Mouse (Mus musculus) embryonic facial prominence, embryonic 15.5 days (tissue): ENCODE results near the gene Srsf4. TPM values are rescaled to one million over a fixed set of nuclear protein-coding genes. Genes with fewer than 3 reads are reported as not detected.
A peak's percentile ranks its signal among the peaks of the same experiment; 100 is the strongest.

Experiments used
- ATAC-seq: fragments of 200-750 bp; cut with Nextera tagmentation; 2 replicates; pipeline ENCODE4 v1.8.0; 2017; ENCODE audit warnings: low read depth, moderate TSS enrichment; ENCODE audit not compliant: insufficient number of reproducible peaks, low FRiP score, low TSS enrichment
- H3K27ac ChIP-seq: fragments of 300-500 bp; sonication (generic); replicated peaks from 2 replicates; pipeline ENCODE4 v1.5.1; 2015; ENCODE audit warnings: mild to moderate bottlenecking, inconsistent platforms
- H3K27me3 ChIP-seq: fragments of 300-500 bp; sonication (generic); 2 replicates; pipeline ENCODE4 v1.6.1; 2015; ENCODE audit warnings: inconsistent platforms
- H3K36me3 ChIP-seq: fragments of 300-500 bp; sonication (generic); 2 replicates; pipeline ENCODE4 v1.6.1; 2015; ENCODE audit warnings: mild to moderate bottlenecking, inconsistent platforms
- H3K4me1 ChIP-seq: fragments of 300-500 bp; sonication (generic); 2 replicates; pipeline ENCODE4 v1.6.1; 2015; ENCODE audit warnings: inconsistent platforms
- H3K4me2 ChIP-seq: fragments of 300-500 bp; sonication (generic); replicated peaks from 2 replicates; pipeline ENCODE4 v1.6.1; 2015; ENCODE audit warnings: mild to moderate bottlenecking, inconsistent platforms
- H3K4me3 ChIP-seq: fragments of 300-500 bp; sonication (generic); replicated peaks from 2 replicates; pipeline ENCODE4 v1.5.1; 2015; ENCODE audit warnings: mild to moderate bottlenecking, inconsistent platforms
- H3K9ac ChIP-seq: fragments of 300-500 bp; sonication (generic); 2 replicates; pipeline ENCODE4 v1.6.1; 2015; ENCODE audit warnings: inconsistent platforms
- H3K9me3 ChIP-seq: fragments of 300-500 bp; sonication (generic); replicated peaks from 2 replicates; pipeline ENCODE4 v1.6.1; 2016; ENCODE audit warnings: inconsistent platforms
- WGBS: fragments of 180-500 bp; shearing (Covaris S2); methylation state at CpG from one replicate; pipeline ENCODE4 v1.1.7; 2015; 5-methylcytosine and 5-hydroxymethylcytosine counted together
- polyA plus RNA-seq: library from polyadenylated mRNA; unstranded; fragments of >200 nt; fragmentation: Nextera tagmentation; extraction: Ambion mirVana; gene quantifications from 2 replicates; pipeline ENCODE4 v1.2.1, GENCODE M21; 2015

The Srsf4 gene
- polyA plus RNA-seq, 1 experiment from 2014 or later, result 101 TPM

DNA sequence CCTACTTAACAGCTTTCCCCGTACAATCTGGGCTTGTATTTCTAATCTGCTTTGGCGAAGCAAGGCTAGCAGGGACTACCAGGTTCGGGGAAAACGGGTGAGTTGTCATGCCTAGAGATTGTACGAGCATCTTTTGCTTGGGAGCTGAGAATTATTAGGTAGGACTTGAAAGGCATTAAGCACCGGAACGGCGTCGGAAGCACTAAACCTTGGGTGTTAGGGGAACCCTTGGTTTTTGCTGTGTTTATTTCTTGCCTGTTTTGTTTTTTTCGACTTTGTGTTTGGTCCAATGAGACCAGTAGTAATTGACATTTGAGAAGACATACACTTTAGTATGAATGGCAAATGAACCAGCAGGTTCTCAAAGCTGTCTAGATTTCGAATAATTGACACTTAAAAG is 1.1 kb downstream of the Srsf4 start:
- Histone ChIP-seq H3K4me1 (peaks cover 41% of the 10 kb centered on the region), H3K4me3 (peak overlapping the region; percentile 99), H3K4me2 (peak overlapping the region; percentile 75), H3K27me3 (no peaks in the 10 kb centered on the region), H3K9ac (peak overlapping the region; percentile 100), H3K27ac (peak overlapping the region; percentile 100), H3K36me3 (no peaks in the 10 kb centered on the region), H3K9me3 (no peaks in the 10 kb centered on the region)
- ATAC-seq, result no peak
- WGBS, result 2% methylated on average over 11 of the region's 11 CpGs

DNA sequence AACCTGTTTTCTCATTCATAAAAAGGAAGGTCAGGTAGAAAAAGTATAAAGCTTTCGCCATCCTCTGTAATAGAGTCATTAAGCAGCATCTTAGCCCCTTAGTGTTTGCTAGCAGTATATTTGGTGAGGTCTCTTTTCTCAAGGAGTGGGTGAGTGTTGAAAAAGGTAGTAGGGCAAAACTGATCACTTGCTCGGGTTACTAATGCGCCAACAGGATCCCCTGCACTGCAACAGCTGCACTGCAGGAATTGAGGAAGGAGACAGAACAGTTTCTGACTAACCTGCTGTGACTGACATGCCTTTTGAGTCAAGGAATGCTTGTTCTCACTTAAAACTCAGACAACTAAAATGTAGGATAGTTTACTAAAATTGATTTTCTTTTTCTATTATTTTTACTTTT is 1.8 kb downstream of the Srsf4 start:
- ATAC-seq, result no peak
- Histone ChIP-seq H3K27me3 (no peaks in the 10 kb centered on the region), H3K4me1 (peaks cover 48% of the 10 kb centered on the region), H3K4me2 (peak overlapping the region; percentile 75), H3K9ac (no peak overlapping the region), H3K4me3 (peak overlapping the region; percentile 99), H3K9me3 (no peaks in the 10 kb centered on the region), H3K36me3 (no peaks in the 10 kb centered on the region), H3K27ac (no peak overlapping the region)
- 23% methylated on average over 3 of the region's 3 CpGs for WGBS

DNA sequence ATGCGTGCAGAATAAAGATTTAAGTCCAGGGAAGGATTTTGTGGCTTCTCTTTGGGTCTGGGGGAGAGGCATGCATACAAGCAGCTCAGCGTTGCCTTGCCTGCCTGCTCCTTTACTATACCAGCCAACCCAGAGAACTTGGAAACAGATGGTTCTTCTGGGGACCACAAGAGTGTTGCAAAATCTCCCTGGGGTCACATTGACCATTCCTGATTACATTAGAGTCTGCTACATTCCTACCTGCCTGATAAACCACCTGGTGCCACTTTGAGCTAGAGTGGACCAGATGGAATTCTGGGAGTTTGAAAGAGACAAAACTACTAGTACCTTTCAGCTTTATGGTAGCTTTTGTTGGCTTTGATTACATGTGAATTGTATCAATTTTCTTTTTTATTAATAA is 3.4 kb downstream of the Srsf4 start:
- Histone ChIP-seq H3K27me3 (no peaks in the 10 kb centered on the region), H3K27ac (no peak overlapping the region), H3K36me3 (no peaks in the 10 kb centered on the region), H3K9ac (no peak overlapping the region), H3K4me3 (no peak overlapping the region), H3K4me2 (no peak overlapping the region), H3K4me1 (peaks cover 58% of the 10 kb centered on the region), H3K9me3 (no peaks in the 10 kb centered on the region)
- 56% methylated on average over 2 of the region's 2 CpGs for WGBS
- ATAC-seq, result no peak

DNA sequence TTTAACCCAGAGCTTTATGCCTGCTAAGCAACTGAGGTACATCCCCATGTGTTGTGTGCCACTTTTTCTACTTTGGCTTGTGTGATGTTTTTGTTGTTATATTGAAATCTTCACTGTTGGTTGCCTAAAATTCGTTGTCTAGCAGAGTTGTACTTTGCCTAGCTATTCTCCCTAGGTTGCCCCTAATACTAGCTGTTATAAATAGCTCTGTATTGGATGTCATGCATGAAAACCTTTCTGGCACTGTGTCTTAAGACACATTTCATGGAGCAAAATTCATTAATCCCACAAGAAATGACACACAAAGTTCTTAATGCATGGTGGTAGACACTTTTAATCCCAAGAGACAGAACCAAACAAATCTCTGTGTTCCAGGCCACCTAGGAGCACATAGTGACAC is 6.3 kb downstream of the Srsf4 start:
- ATAC-seq, result no peak
- H3K4me2 ChIP-seq, result no peak overlapping the region
- peaks cover 58% of the 10 kb centered on the region for H3K4me1 ChIP-seq
- no peak overlapping the region for H3K4me3 ChIP-seq
- H3K9ac ChIP-seq, result no peak overlapping the region
- no peaks in the 10 kb centered on the region for H3K27me3 ChIP-seq
- no peaks in the 10 kb centered on the region for H3K9me3 ChIP-seq
- 49% methylated on average over 1 of the region's 1 CpGs for WGBS
- 0 out of 2 replicates have a peak overlapping the region, but pooled peaks have one; percentile 1 for H3K27ac ChIP-seq
- H3K36me3 ChIP-seq, result peaks cover 4% of the 10 kb centered on the region; the same call in 1 of the 2 replicates

DNA sequence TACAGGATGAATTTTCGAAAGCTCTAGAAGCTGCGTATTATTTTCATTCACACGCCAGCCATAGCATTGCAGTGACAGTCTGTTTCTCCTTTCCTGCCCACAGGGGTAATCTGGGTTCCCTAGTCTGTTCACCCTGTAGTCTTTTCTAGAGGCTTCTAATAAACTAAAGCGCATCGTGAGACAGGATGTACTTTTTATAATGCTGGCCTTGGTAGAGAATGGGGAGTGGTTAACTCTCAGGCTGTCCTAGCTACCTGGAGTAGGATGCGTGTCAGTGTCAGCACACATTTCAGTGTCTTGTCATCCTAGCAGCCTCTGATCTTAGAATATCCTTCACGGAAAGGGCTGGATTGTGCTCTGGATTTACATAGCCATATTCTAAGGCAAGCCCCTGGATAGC is 7.9 kb downstream of the Srsf4 start:
- no peak for ATAC-seq
- no peaks in the 10 kb centered on the region for H3K9me3 ChIP-seq
- H3K27me3 ChIP-seq, result no peaks in the 10 kb centered on the region
- WGBS, result 68% methylated on average over 7 of the region's 7 CpGs
- no peak overlapping the region for H3K9ac ChIP-seq
- H3K4me1 ChIP-seq, result peaks cover 43% of the 10 kb centered on the region
- no peak overlapping the region for H3K4me3 ChIP-seq
- H3K36me3 ChIP-seq, result peaks cover 20% of the 10 kb centered on the region
- H3K27ac ChIP-seq, result no peak overlapping the region
- H3K4me2 ChIP-seq, result no peak overlapping the region

DNA sequence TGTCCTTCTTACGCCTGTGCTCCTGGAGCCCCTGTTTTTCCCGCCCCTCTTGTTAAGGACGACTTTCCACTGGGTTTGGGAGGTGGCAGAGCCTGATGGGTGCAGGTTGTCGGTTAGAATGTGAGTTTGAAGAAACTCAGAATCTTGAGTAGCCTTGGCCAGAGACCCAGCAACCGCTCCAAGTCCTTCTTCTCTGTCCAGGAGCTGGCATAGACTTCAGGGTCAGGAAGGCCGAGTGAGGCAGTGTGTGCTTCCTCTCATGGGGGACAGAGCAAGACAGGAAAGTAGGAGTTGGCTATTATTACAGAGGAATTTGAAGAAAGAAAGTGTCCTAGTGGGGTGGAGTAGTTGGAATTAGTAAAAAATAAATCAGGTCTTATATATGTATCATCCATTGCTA is 10.2 kb downstream of the Srsf4 start:
- Histone ChIP-seq H3K4me3 (no peak overlapping the region), H3K9me3 (no peaks in the 10 kb centered on the region), H3K27me3 (no peaks in the 10 kb centered on the region), H3K27ac (no peak overlapping the region), H3K4me1 (peaks cover 27% of the 10 kb centered on the region), H3K9ac (no peak overlapping the region), H3K4me2 (no peak overlapping the region), H3K36me3 (peaks cover 25% of the 10 kb centered on the region)
- no peak for ATAC-seq
- WGBS, result 77% methylated on average over 6 of the region's 6 CpGs

DNA sequence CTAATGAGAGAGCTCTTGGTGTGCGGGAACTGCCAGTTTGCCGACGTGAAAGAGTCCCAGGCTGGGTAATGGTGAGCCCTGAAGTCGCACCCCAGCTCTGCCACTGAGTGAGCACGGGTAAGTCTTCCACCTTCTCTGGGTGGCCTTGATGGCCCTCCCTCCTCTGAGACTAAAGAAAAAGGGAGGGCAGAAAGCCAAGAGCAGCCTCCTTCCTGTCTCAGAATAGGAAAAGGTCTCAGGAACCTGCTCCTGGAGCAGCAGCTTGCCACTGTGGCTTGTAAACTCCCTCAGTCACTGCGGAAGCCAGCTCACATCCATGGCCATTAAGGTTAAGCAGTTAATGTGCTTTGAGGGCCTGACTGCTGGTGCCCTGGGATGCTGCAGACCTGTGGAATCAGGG is 12.0 kb downstream of the Srsf4 start:
- Histone ChIP-seq H3K4me2 (no peak overlapping the region), H3K4me3 (no peak overlapping the region), H3K9me3 (no peaks in the 10 kb centered on the region), H3K36me3 (peaks cover 25% of the 10 kb centered on the region), H3K27me3 (no peaks in the 10 kb centered on the region), H3K4me1 (peaks cover 19% of the 10 kb centered on the region), H3K9ac (no peak overlapping the region), H3K27ac (no peak overlapping the region)
- 79% methylated on average over 6 of the region's 6 CpGs for WGBS
- ATAC-seq, result no peak

DNA sequence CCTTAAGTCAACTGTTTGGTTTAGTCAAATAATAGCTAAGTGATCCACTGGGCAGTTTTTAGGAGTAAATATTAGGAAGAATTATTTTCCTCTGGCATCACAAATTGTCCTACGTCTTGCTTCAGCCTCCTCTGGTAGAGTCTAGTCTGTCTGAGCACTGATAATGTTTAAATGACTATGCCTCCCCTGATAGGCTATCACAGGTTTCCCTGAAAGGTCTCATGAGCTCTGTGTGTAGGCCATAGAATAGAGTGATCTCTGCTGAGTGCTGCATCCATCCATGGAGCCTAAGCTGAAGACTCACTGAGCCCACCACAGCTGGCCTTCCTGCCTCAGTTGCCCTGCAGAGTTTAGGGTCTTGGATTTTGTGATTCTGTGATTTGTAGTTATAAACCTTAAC is 15.1 kb downstream of the Srsf4 start:
- no peak overlapping the region for H3K27ac ChIP-seq
- H3K9me3 ChIP-seq, result no peaks in the 10 kb centered on the region
- H3K36me3 ChIP-seq, result peaks cover 48% of the 10 kb centered on the region
- H3K4me1 ChIP-seq, result peaks cover 4% of the 10 kb centered on the region; the same call in 1 of the 2 replicates
- H3K4me3 ChIP-seq, result no peak overlapping the region
- no peak overlapping the region for H3K9ac ChIP-seq
- WGBS, result 78% methylated on average over 1 of the region's 1 CpGs
- no peak overlapping the region for H3K4me2 ChIP-seq
- H3K27me3 ChIP-seq, result no peaks in the 10 kb centered on the region
- ATAC-seq, result no peak

DNA sequence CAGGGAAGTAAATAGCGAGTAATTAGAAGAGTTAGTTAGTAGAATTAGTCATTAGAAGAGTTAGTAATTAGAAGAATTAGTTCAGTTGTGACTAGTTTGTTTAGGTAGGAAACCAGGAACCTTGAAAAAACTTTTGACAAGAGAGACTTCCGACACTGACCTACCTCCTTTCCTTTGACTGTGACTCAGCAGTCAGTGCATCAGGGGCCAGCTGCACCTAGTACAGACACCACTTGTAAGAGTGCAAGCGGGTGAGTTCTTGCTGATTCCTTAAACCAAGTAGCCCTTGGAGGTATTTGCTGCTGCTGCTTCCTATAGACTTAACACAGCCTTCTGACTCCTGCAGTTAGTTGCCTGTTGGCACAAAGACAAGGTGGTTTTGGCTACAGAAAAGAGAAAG is 17.3 kb downstream of the Srsf4 start:
- no peak for ATAC-seq
- Histone ChIP-seq H3K4me3 (no peak overlapping the region), H3K27ac (no peak overlapping the region), H3K4me1 (peaks cover 3% of the 10 kb centered on the region; the same call in 1 of the 2 replicates), H3K9me3 (no peaks in the 10 kb centered on the region), H3K36me3 (peaks cover 50% of the 10 kb centered on the region), H3K4me2 (no peak overlapping the region), H3K27me3 (no peaks in the 10 kb centered on the region), H3K9ac (no peak overlapping the region)
- 69% methylated on average over 3 of the region's 3 CpGs for WGBS

DNA sequence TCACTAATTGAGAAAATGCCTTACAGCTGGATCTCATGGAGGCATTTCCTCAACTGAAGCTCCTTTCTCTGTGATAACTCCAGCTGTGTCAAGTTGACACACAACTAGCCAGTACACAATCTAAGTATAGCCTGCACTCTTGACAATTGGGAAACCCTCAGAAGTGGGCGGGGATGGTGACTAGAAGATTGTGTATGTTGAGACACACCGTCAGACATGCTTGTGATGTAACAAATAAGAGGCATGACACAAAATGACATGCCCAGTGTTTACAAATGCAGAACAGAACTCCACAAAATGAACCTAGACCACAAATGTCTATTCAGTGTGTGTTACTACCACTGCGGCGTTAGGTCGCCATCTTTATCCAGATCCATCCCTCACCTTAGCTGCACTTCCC is 23.7 kb downstream of the Srsf4 start:
- H3K4me2 ChIP-seq, result no peak overlapping the region
- no peak overlapping the region for H3K27ac ChIP-seq
- H3K36me3 ChIP-seq, result peaks cover 82% of the 10 kb centered on the region
- no peak for ATAC-seq
- H3K9ac ChIP-seq, result no peak overlapping the region
- no peaks in the 10 kb centered on the region for H3K9me3 ChIP-seq
- H3K4me1 ChIP-seq, result no peaks in the 10 kb centered on the region
- H3K27me3 ChIP-seq, result no peaks in the 10 kb centered on the region
- no peak overlapping the region for H3K4me3 ChIP-seq
- 74% methylated on average over 5 of the region's 5 CpGs for WGBS

DNA sequence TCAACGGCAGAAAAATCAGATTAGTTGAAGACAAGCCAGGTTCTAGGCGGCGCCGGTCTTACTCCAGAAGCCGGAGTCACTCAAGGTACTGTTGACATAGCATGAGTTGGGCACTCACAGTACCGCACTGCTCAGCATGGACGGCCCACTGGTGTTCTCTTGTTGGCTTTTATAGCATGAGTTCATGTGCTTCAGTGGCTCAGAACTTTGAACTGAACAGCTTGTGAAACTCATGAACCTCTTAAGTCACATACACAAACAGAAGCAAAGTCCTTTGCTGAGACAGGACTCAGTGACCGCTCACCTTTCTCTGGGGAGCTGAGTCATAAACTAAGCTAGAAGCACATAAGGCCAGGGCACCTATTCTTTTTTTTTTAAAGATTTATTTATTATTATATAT is 24.4 kb downstream of the Srsf4 start:
- Histone ChIP-seq H3K4me1 (no peaks in the 10 kb centered on the region), H3K36me3 (peaks cover 81% of the 10 kb centered on the region), H3K27me3 (no peaks in the 10 kb centered on the region), H3K27ac (no peak overlapping the region), H3K9ac (no peak overlapping the region), H3K9me3 (no peaks in the 10 kb centered on the region), H3K4me3 (no peak overlapping the region), H3K4me2 (no peak overlapping the region)
- ATAC-seq, result no peak
- WGBS, result 95% methylated on average over 8 of the region's 8 CpGs

DNA sequence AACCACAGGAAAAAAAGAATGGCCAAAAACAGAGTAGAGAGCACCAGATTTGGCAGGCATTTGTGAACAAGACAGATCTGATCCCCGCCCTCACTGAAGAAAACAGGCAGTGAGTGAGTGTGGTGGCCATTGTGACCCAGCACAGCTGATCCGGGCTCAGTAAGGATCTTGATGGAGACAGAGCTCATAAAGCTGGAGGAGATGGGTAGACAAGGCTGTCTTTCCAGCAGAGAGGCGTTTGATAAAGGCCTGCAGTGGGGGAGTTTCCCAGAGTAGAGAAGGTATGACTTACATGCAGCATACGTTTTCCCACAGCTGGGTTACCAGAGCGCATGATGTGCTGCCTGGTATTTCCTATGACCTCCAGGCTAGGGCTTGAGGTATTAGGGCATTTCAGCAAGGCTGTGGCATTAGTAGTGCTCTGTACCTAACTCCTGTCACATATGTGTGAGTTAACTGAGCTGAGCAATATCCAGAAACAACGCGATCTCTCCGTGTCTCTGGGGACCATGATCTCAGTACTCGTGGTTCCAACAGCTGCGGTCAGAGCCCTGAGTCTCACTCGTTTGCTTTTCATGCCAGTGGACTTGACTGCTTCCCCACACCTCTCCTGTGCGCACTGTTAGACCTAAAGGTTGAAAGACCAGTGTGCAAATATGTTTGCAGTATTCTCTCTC is 25.2 kb downstream of the Srsf4 start:
- WGBS, result 73% methylated on average over 12 of the region's 12 CpGs
- H3K9me3 ChIP-seq, result no peaks in the 10 kb centered on the region
- H3K9ac ChIP-seq, result no peak overlapping the region
- ATAC-seq, result no peak
- H3K4me2 ChIP-seq, result no peak overlapping the region
- no peak overlapping the region for H3K4me3 ChIP-seq
- no peaks in the 10 kb centered on the region for H3K27me3 ChIP-seq
- no peaks in the 10 kb centered on the region for H3K4me1 ChIP-seq
- peaks cover 72% of the 10 kb centered on the region for H3K36me3 ChIP-seq
- no peak overlapping the region for H3K27ac ChIP-seq
